ENCODE assay signal across 21 mouse cellular contexts in genomic region chr2:113209263-113209662, GRCm38 (mm10). TPM values are rescaled to one million over a fixed set of nuclear protein-coding genes. Genes with fewer than 3 reads are reported as not detected.
DNase-seq lines count a peak whose midpoint lies in the region; ATAC-seq and TF ChIP-seq lines count a peak whose summit lies in the region.
"Had no signal": no experiment of that assay in that cellular context is flagged by ENCODE, and none has a peak within 500 bp of the region (broad histone marks: within the 10 kb centered on the region; RNA-seq: fewer than 3 reads in every experiment).

No protein-coding gene starts in this region.

- H3K4me3 ChIP-seq in lung, embryonic 14.5 days (ENCODE audit: low read depth, low read length) = no peak overlapping the region
- H3K4me3 ChIP-seq in lung, adult 2 months (replicated peaks; ENCODE audit: extremely low read depth, low read depth, low read length) = no peak overlapping the region
- no peak overlapping the region for H3K4me3 ChIP-seq in lung, embryonic 16.5 days (ENCODE audit: low read length)
- H3K4me3 ChIP-seq: embryonic facial prominence, embryonic 13.5 days; embryonic facial prominence, embryonic 15.5 days; erythroblast, embryonic 14.5 days; forebrain, embryonic 10.5 days; forebrain, embryonic 12.5 days had no signal

- peaks cover 3% of the 10 kb centered on the region; the same call in 1 of the 2 replicates for H3K27me3 ChIP-seq in lung, embryonic 14.5 days (ENCODE audit: insufficient read depth, low read length)
- no peaks in the 10 kb centered on the region; the same call in 1 of the 2 replicates for H3K27me3 ChIP-seq in lung, embryonic 16.5 days (ENCODE audit: control insufficient read depth, insufficient read depth, low read depth, low read length)

- H3K9ac ChIP-seq in lung, embryonic 14.5 days = no peak overlapping the region
- H3K9ac ChIP-seq in lung, embryonic 16.5 days (ENCODE audit: low read length) = no peak overlapping the region
- H3K9ac ChIP-seq: embryonic facial prominence, embryonic 13.5 days; embryonic facial prominence, embryonic 15.5 days; forebrain, embryonic 12.5 days had no signal

- WGBS in lung, embryonic 14.5 days = 72% methylated on average over 9 of the region's 9 CpGs
- WGBS in lung, adult 2 months = 70% methylated on average over 9 of the region's 9 CpGs
- 73% methylated on average over 9 of the region's 9 CpGs for WGBS in lung, embryonic 16.5 days

- no peak for TF ChIP-seq CTCF in lung, embryonic 14.5 days (IDR thresholded peaks at IDR 0.05; ENCODE audit: low read depth)
- no peak for TF ChIP-seq CTCF in lung, adult 2 months (IDR thresholded peaks at IDR 0.05; ENCODE audit: insufficient read depth, low read length)

- DNase-seq in lung, embryonic 14.5 days = peak; percentile 11
- no peak for DNase-seq in lung, adult 2 months
- no peak for DNase-seq in lung, postnatal 4 days
- DNase-seq: adrenal gland, adult 2 months; adrenal gland, postnatal 10 days; adrenal gland, postnatal 25 days; cerebellum, adult 11 months; cerebellum, adult 18-20 months; cerebellum, adult 8-10 months; cerebellum, adult 9-11 months; cerebellum, postnatal 14 days; cerebellum, postnatal 36 days; embryo, embryonic 11 days had no signal

- H3K4me2 ChIP-seq in lung, embryonic 14.5 days = no peak overlapping the region
- no peak overlapping the region for H3K4me2 ChIP-seq in lung, embryonic 16.5 days (ENCODE audit: low read depth, low read length)
- H3K4me2 ChIP-seq: embryonic facial prominence, embryonic 13.5 days; embryonic facial prominence, embryonic 15.5 days; forebrain, embryonic 12.5 days had no signal

- no peaks in the 10 kb centered on the region for H3K9me3 ChIP-seq in lung, embryonic 14.5 days (ENCODE audit: low read depth, low read length)
- H3K9me3 ChIP-seq in lung, embryonic 16.5 days (ENCODE audit: control insufficient read depth, low read length) = no peaks in the 10 kb centered on the region
- H3K9me3 ChIP-seq: embryonic facial prominence, embryonic 13.5 days; embryonic facial prominence, embryonic 15.5 days; forebrain, embryonic 10.5 days; forebrain, embryonic 12.5 days had no signal

- H3K27ac ChIP-seq in lung, embryonic 14.5 days (ENCODE audit: low read depth) = no peak overlapping the region
- no peak overlapping the region for H3K27ac ChIP-seq in lung, embryonic 16.5 days (ENCODE audit: low read length)
- H3K27ac ChIP-seq: embryonic facial prominence, embryonic 13.5 days; embryonic facial prominence, embryonic 15.5 days; forebrain, embryonic 10.5 days; forebrain, embryonic 12.5 days had no signal

- peak; percentile 66; the same call in 1 of the 2 replicates for ATAC-seq in lung, embryonic 14.5 days (ENCODE audit: insufficient read depth)
- ATAC-seq in lung, embryonic 16.5 days (ENCODE audit: low read depth) = peak; percentile 36; the same call in 1 of the 2 replicates
- ATAC-seq: forebrain, embryonic 14.5 days; forebrain, embryonic 16.5 days had no signal

- TF ChIP-seq POLR2A in lung, adult 2 months (IDR thresholded peaks at IDR 0.05; ENCODE audit: borderline replicate concordance, extremely low read depth, low read depth, low read length) = no peak

- H3K36me3 ChIP-seq in lung, embryonic 14.5 days (ENCODE audit: insufficient read depth) = no peaks in the 10 kb centered on the region
- H3K36me3 ChIP-seq in lung, embryonic 16.5 days (ENCODE audit: control insufficient read depth, insufficient read depth, low read length) = no peaks in the 10 kb centered on the region
- H3K36me3 ChIP-seq: embryonic facial prominence, embryonic 13.5 days; embryonic facial prominence, embryonic 15.5 days; forebrain, embryonic 10.5 days; forebrain, embryonic 12.5 days had no signal

- no peaks in the 10 kb centered on the region for H3K4me1 ChIP-seq in lung, embryonic 14.5 days (ENCODE audit: insufficient read depth)
- no peaks in the 10 kb centered on the region for H3K4me1 ChIP-seq in lung, adult 2 months (ENCODE audit: control insufficient read depth, insufficient read depth, low read length)
- H3K4me1 ChIP-seq in lung, embryonic 16.5 days (replicated peaks; ENCODE audit: control insufficient read depth, insufficient read depth, low read length) = no peaks in the 10 kb centered on the region
- H3K4me1 ChIP-seq: embryonic facial prominence, embryonic 13.5 days; embryonic facial prominence, embryonic 15.5 days; forebrain, embryonic 10.5 days; forebrain, embryonic 12.5 days had no signal

RNA-seq across cellular contexts. Expression of gene Ryr3, which starts 7.6 kb away (rescaled TPM):
- 1.7 and 2.6 TPM in 2 replicates for polyA plus RNA-seq in lung, embryonic 14.5 days (2014; fragmentation: Nextera tagmentation; extraction: Ambion mirVana)
- 0.55 and 0.79 TPM in 2 replicates for polyA plus RNA-seq in lung, adult 2 months (2012; rRNA removed)
- polyA plus RNA-seq in lung, embryonic 16.5 days (2015; fragmentation: Nextera tagmentation; extraction: Ambion mirVana) = 2.0 and 3.2 TPM in 2 replicates
- polyA plus RNA-seq: erythroblast, embryonic 14.5 days had no signal
